Mouse (Mus musculus) urinary bladder, postnatal 14 days (tissue): ENCODE measurements around the gene Fbn1.

Source experiments
- DNase-seq: peaks from one replicate; pipeline ENCODE4 v3.0.0; 2021; ENCODE audit warnings: low spot score

The Fbn1 gene

DNA sequence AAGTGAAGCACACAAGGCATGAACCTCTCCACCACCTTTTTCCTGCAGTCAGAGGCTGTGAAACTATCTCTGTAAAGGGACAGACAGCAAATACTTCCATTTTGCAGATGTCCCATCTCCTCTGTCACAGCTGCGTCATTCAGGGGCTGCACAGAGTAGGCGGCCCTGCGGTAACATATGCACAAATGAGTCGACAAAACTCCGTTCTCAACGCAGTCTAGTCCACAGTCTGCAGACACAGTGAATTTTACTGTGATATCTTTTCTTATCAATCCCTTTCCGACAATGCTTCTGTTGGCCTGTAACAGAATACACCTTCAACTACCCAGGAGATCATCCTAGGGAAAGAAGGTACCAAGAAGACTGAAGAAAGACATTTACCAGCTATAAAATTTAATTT, 9.6 kb downstream of the Fbn1 start:
- DNase-seq, result no peak

DNA sequence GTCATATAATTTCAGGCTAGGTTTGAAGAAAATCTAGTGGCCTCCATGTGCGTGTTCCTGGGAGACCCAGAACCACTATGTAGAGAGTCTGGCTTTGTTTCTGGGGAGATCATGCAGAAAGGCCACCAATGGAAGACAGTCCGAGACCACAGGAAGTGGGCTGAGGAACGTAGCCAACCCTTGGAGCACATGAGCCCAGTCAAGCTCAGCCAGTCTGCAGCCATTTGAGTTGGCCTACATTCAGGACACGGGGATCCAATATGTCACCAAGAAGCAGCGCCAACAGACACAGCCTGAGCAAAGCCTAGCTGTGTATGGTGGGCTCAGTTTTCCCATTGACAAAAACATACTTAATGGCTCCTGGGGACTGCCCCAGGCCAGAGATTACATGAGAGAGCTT, 11.1 kb downstream of the Fbn1 start:
- no peak for DNase-seq

DNA sequence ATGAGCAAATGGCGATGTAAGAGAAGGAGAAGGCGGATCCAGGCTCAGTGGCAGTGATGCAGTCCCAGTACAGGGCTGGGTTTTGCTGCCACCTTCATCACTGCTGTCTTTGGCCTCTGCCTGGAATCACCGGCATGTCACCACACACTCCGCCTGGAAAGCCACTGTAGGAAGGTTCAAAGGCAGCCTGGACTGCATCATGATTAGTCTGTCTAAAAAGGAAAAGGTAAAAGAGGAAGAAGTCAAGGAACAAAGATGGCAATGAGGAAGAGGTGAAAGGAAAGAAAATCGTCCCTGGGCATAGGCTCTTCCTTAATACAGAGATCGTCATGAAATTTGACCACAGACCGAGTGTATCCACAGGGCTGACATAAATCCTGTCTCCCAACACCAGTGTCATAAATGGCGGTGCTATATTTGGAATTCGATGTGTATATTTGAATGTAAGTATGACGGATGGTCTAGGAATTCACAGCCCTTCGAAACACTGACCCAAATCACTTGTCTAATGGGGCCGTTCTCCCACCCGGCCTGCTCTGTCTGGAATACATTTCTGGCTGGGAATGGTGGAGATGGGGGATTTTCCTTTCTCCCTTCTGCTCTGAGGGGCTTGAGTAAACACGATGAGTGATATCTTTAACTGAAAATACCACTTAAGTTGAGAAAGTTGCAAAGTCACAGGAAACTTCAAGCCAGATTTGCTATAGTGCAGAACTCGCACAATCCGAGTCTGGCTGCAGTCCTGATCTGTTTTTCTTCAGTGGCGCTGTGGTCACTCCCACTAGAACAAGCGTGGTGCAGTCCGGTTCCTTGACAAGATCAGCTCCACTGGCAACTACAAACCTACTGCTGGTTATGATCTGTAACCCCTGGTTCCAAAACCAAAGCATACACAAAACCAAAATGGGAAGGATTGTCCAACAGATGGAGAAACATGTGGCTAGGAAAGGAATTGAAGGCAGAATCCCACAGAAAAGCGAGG, 12.7 kb downstream of the Fbn1 start:
- DNase-seq, result no peak

- no peak for DNase-seq
These were observed 13.5 kb downstream of the Fbn1 start for GRCm38 (mm10) chr2:125494291-125494690.

DNA sequence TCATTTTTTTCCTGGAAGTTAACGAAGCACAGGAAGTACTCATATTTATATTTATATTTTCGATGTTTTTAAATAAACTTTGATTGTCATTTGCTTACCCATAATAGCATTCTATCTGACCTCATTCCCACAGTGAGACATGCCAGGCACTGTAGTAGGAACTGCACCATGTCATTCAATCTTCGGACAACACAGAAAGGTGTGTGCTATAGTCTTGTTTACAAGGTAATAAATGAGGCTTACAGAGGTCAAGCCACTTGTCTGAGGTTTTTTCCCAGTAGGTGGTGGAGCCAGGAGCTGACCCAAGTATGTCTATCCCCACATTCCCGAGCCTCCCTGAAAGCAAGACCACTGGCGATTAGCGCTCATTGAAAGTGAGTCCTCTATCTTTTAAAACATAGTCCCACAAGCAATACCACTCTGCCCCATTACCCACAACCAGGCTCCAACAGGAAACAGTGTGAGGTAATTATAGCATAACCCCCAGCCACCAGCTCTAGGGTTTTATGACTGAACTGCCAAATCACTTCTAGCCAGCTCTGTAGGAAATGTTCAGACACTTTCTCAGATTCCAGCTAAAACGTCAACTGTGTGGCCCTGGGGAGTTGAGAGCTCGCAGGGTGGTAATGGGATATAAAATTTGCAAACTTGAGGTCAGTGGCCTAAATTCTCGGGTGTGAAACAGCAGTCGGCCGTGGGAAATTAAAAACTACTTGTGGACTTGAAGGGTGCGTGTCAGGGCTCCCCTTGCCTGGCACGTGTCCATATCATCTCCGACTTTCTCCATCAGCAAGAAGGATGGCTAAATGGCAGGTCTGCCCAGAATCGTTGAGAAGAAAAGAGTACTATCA, 15.5 kb downstream of the Fbn1 start:
- no peak for DNase-seq

- DNase-seq, result no peak
These were observed 17.8 kb downstream of the Fbn1 start for GRCm38 (mm10) chr2:125489979-125490378.

- no peak for DNase-seq
These were observed 22.9 kb downstream of the Fbn1 start for GRCm38 (mm10) chr2:125484910-125485309.

DNA sequence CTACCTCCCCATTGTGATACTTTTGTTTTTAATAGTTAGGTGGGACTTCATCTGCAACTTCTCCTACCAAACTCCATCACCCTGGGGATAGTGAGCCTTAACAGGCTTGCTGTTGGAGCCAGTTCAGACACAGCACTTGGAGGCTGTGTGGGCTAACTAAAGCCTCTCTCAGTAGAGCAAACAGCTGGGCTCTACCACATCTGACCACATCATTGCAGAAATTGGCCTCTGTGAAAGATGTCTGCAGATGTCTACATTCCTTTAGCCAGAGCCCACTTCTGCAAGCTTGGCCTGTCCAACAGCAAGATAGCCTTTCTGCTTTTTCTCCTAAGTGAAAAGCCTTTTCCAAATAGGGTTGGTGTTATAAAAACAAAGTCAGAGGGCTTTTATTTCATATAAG, 23.6 kb downstream of the Fbn1 start:
- DNase-seq, result peak; percentile 20

GRCm38 (mm10) chr2:125481531-125482317, 26.1 kb downstream of the Fbn1 start:
- no peak for DNase-seq

DNA sequence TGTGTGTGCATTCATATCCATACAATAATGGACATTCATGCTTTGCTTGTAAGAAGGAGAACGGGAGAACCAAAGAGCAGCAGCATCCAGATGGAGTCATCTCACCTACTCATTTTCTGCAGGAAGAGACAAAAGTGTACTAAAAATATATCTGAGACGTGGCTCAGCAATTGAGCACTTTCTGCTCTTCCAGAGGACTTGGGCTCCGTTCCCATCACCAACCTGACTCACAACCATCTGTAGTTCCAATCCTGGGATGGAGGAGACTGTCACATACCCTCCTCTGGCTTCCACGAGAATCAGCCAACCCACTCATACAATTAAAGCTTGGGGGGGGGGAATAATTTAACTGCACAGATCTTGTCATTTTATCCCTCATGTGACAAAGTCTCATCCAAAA, 26.7 kb downstream of the Fbn1 start:
- no peak for DNase-seq

DNA sequence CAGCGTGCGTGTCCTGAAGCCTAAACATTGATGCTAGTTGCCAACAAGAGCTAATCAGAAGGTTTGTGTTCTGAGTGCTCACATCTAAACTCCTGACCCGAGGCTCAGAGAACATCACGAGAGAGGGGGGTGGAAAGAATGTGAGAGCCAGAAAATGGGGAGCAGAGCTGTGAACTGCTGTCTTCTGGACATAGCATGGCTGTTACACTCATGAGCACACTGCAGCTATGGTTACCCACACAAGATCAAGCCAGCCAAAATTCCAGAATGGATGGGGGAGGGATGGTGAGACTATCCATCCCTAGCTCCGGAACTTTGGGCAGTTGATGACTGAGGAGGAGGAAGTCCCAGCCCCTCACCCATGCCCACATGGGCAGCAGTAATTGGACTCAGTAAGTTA, 27.7 kb downstream of the Fbn1 start:
- no peak for DNase-seq

DNA sequence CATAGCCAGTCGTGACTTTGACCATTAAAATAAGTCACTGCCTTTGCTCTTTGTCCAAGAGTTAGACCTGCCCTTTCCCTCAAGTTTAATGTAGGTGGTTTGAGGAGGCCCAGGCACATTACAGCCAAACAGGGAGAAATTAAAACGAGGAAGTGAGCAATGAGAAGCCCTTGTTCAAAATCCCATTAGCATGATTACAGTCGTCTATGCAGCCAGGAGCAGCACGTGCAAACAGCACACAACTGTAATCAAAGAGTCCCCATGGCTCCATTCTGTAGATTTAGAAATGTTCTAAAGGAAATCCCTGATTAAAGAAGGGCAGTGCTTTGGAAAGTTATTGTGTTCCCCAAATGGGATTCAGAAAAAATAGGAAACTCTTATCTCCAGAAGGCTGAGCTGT, 29.1 kb downstream of the Fbn1 start:
- DNase-seq, result no peak

DNA sequence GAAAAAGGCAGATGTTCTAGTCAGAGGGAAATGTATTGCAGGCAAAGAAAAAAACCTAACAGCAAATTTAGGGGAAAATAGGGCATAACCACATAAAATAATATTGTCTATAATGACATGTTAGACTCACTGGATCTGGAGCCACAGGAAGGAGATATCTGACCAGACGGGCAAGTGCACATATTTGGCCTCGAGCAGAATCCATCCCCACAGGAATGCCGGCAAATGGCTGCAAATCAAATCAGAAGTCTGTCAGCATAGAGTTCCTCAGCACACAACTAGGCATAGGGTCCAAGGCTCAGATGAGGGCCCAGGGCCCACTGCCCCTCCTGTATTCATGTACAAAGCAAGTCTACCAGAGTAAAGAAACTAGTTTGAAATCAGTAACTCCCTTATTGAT, 30.4 kb downstream of the Fbn1 start:
- no peak for DNase-seq

DNA sequence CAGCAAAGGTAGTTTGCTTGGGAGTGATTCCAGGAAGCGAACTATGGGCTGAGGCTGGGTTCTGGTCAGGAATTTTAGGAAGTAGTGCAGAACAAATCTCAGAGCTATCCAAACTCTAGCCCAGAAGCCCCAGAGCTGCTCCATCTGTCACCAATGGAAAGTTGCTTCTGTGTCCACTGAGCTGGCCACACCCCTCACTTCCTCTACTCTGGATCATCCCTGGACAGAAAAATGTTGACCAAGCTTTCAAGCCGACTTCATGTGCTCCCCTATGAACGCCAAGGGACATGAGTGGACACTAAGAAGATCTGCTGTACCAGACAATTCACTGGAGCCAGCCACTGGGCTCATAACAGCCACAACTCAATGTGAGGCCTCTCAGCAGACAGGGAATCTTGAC, 31.6 kb downstream of the Fbn1 start:
- DNase-seq, result no peak

GRCm38 (mm10) chr2:125474690-125475089, 33.1 kb downstream of the Fbn1 start:
- DNase-seq, result no peak

DNA sequence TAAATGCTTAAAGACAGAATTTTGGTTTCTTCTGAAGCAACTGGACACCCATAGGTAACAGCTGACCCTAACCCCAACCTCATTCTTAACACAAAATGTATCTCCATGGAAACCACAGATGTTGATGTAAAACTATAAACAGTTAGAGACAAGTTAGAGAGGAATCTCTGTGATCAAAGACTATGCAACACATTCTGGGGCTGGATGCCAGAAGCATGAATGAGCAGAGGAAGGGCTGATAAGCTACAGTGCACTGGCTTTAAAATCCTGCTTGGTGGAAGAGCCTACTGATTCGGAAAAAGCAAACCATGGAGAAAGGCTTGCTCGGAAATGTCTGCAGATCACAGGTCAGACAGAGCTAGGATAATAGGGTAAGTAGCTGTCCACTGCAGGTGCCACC, 34.6 kb downstream of the Fbn1 start:
- peak; percentile 19 for DNase-seq

DNA sequence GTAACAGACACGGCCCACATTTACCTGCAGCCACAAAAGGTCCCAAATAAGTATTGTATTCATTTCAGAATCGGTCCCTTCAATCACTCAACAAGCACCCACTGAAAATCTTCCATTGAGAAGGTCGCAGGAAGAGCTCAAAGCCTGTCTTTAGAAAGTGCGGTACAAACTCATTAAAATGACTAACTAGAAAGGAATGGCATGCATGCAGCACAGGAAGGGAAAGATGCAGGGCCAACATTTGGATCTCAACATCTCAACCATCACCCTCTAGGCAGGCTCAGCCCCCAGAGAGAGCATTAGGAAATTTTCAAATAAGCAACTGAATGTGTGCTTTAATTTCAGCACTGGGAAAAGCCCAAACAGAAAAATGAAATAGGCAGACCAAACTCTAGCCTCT, 36.1 kb downstream of the Fbn1 start:
- no peak for DNase-seq

- DNase-seq, result peak; percentile 17
These were observed 37.1 kb downstream of the Fbn1 start for GRCm38 (mm10) chr2:125470553-125471295.

DNA sequence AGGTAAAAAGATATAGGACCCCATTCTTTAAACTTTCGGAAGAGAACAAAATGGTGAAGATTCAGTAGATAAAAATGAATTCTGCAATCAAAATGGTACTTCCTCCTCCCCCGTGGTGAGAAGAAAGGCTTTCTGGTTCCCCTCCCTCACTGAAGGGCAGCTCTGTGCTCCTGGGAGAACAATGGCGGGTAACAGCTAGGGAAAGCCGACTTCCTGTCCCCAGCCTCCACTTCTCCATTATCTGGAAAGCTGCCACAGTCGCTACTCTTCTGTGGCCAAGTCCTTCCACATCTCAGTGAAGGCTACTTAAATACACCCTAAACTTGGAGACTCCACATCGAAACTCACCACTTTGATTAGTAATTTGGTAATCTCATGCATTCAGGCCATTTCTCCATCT, 43.8 kb downstream of the Fbn1 start:
- DNase-seq, result no peak

DNA sequence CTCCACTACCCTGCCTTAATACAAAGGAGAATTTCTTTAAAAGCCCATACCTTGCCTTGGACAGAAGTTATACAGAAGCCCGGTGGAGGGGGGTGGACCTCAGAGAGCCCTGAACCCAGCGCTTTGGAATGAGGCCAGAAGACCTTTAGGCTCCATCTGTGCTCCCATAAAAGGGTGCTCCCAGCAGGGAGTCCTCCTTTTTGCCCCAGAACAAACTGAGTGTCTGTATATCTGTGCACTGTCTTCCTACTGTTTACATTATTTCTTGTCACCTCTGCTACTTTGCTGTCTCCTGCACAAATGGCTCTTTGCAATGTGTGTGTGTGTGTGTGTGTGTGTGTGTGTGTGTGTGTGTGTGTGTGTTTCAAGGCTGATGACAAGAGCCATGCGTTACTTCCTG, 48.7 kb downstream of the Fbn1 start:
- DNase-seq, result no peak

DNA sequence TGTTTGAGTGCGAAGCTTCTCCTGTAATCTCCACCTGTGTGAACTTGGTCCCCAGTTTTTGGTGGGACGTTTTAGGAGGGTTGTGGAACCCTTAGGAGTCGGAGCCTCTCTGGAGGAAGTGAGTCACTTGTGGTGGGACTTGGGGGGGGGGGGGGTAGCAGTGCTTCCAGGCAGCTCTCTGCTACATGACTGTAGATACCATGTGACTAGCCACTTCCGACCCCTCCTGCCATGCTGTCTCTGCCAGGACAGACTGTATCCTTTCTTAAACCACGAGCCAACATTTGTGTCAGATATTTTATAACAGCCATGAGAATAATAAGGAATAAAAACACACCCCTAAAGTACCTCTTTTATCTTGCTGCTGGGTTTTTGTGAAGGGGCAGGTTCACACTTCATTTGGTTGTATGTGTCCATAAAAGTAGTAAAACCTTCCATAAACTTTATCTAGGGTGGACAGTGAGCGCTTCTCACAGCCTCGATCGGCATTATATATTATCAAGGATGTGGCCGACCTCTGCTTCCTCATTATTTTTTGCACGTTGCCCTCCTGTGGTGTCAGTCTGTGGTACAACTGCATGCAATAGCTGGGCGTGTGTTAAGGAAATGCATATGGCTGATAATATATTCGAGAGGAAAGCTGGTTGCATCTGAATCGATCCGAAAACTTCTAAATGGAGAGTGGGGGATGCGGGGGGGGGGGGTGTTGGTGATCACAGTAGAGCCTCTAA, 51.6 kb downstream of the Fbn1 start:
- no peak for DNase-seq
